Mouse (Mus musculus) heart, adult 11 months (tissue): ENCODE measurements around the gene Sirt4.

Experiments
- DNase-seq: peaks from one replicate; pipeline ENCODE4 v3.0.0; 2022

Gene Sirt4

DNA sequence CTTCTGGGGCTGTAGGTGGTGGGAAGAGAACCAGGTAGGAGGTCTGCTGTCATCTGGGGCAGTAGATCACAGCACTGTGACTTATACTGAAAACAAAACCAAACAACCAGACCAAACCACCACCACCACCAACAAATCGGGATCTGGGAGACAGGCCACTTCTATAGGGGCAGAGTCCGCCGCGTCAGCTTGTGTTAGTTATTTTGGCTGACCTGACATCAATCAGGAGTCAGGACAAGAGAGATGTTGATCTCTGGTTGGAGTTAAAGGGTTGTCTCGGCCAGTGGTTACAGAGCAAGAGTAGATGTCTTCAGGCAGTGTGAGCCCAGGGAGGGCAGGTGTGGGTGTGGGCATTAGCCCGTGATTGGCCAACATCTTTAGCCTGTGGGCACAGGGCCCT, 29.8 kb upstream of the Sirt4 start:
- no peak for DNase-seq

DNA sequence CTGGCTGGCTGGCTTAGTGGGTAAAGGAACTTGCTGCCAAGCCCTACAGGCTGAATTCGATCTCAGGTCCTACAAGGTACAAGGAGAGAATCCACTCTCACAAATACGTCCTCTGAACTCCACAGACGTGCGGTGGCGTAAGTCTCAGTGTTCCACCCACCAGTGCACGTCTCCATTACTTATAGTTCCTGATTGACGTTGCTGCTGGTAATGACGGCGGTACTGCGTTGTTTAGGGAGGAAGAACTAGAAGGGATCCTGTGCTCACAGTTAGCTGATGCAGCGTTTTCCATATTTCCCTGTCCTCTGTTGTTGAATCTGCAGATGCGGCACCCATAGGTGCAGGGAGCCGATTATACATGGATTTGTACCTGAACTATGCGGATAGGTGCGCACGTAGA, 29.2 kb upstream of the Sirt4 start:
- peak; percentile 96 for DNase-seq

DNA sequence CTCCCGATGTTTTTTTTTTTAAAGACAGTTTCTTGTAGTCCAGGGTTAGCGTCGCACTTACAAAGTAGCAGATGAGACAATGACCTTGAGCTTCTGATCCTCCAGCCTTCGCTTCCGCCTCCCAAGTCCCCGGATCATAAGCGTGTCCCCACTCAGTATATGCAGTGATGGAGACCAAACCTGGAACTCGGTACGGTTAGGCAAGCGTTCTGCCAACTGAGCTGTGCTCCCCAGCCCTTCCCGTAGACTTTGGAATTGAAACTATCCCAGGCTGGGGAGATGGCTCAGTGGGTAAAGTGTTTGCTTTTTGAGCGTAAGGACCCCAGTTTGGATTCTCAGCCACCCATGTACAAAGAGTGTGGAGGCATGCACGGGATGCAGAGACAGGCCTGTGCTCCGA, 28.7 kb upstream of the Sirt4 start:
- no peak for DNase-seq

DNA sequence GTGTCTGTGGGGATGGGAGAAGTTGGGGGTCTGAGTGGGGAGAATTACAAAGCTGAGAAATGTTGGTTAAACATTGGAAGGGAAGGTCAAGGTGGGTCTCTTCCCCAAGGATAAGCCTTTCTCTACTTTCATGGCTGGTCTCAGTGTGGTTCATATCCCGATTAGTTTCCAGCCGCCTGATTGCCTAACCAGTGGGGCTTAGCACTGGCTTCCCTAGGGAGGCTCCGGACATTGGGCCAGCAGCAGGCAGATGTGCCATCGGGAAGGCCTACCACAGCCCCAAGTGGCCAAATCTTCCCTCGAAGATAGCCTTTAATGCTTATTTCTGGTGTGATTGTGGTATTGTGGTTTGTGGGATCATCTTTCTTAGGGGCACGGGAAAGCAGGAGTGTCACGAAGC, 27.9 kb upstream of the Sirt4 start:
- peak; percentile 94 for DNase-seq

DNA sequence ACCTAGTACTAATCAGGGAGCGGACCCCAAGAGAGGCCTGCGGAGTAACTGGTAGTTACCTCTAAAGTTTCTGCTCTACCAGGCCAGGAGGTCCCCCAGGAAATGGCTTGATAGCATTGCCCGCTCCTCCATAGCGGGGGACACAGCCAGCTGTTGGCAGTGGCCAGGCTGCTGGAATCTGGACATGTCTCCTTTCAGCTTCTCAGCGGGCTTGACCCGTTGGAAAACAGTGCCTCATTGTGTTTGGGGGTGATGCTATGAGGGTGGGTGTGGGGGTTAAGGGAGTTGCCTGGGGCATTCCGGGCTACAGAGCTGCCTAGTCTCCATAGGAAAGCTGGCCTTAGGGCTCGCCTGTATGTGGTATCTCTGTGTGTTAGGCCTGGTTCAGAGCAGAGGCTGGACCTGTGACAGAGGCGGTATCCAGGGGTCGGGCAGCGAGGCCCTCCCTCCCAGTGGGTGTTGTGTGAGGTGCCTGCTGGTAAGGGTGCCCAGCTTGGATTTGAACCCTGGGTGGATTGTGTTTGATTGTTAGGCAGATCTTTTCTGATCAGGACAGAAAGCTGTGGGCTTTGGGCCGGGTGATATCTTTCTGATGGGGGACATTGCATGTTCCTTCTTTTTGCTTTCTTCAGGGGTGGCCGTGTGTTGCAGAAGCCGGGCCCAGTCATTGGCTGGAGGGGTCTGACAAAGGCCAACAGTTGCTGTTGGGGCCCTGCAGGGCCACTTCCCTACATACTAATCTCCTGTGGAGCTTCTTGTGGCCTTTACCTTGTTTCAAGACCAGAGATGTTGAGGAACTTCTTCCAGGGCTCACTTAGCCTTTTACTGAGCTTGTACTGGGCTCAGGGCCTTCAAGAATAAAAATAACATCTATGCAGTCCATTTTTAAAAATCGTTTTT, 25.5 kb upstream of the Sirt4 start:
- DNase-seq, result peak; percentile 95

DNA sequence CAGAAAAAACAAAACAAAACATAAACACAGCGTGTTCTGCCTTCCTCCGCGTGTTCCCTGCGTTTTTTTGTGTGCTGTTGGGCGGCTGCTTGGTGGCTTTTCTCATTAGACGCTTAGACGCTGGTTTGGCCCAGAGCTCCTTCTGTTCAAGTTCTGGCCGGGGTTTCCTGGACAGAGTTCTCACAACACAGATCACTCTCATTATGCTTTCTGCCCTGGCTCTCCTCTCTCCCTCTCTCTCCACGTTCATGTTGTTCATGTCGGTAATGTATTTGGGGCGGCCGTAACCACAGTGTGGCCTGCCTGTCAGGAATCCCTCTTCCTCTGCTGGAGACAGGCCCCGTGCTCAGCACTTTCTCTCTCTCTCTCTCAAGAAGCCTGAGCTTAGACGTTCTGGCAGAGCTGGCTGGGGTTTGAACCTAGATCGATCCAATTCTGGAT, 24.8 kb upstream of the Sirt4 start:
- peak; percentile 97 for DNase-seq

DNA sequence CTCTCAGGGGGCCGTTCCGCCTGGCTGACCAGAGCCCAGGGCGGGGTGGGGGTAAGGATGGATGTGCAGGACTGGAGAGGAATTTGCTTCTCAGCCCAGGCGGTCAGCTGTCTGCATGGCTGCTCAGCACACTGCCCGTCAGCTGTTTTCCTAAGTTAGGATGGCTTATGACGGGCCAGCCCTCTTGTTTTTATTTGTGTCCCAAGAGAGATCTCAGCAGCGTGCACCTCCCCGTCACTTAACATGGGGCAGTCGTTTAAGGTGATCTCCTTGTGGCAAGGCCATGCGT, 24.3 kb upstream of the Sirt4 start:
- peak; percentile 98 for DNase-seq

DNA sequence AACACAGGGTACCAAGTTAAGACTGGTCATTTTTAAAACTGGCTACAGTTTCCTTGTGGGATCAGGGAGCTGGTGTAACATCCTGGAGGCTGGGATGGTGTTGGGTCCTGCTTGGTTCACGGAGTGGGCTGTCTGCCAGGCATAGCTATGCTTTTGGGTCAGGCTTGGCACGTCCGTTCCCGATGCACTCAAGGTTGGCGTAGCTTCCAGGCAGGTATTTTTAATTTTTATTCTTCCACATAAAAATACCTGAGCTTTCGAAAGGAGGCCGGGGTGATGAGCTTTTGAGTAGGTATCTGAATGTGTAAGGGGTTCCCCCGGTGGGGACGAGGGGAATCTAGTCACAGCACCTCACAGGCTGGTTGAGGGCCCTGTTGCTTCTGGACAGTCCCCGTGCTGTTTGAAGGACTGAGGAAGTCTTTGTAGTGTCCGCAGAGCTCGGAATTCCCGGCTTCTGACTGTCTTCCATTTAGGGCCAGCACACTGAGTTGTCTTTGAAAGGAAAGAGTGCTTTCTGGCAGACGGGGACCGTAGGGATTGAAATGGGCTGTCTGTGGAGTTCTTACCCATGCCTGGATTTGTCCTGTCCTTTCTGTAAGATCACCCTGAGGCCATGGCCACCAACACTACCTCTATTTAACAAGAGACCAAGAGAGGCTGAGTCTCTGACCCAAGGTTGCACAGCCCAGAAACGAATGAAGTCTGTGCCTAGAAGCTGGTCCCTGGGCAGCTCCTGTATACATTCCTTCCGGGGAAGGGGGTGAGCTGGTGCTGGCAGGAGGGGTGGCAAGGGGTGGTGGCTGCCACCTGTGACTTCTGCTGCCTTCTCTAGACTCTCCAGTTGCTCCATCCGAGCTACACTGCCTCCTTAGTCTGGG, 23.7 kb upstream of the Sirt4 start:
- peak; percentile 95 for DNase-seq

DNA sequence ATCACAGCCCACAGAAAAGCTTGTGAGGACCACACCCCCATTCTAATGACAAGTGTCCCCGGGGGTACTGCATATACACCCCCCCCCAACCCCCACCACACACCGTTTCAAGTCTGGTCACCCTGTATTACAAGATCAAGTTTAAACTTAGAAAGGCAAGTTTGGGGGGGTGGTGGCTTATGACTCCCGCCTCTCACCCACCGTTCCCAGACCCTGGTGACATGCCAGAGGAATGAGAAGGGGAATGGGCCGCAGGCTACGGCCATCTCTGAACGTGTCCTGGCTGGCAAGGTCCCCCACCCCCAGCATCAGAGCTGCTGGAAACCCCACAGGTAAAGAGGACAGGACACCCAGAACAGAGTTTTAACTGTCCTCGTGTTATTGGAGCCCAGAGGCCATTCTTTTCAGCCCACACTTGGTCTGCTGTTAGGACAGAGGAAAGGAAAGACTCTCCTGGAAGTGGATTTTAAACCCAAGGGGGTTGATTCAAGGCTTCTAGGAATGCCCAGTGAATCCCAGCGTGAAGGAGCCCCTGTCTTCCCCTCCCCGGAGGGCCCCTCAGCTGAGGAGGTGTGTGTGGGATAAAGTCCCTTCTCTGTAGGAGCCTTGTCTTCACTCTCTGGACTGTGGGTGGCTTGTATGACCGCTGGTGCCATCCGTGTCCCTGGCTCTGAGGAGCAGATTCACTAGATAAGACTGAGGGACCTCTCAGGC, 22.9 kb upstream of the Sirt4 start:
- DNase-seq, result peak; percentile 96

DNA sequence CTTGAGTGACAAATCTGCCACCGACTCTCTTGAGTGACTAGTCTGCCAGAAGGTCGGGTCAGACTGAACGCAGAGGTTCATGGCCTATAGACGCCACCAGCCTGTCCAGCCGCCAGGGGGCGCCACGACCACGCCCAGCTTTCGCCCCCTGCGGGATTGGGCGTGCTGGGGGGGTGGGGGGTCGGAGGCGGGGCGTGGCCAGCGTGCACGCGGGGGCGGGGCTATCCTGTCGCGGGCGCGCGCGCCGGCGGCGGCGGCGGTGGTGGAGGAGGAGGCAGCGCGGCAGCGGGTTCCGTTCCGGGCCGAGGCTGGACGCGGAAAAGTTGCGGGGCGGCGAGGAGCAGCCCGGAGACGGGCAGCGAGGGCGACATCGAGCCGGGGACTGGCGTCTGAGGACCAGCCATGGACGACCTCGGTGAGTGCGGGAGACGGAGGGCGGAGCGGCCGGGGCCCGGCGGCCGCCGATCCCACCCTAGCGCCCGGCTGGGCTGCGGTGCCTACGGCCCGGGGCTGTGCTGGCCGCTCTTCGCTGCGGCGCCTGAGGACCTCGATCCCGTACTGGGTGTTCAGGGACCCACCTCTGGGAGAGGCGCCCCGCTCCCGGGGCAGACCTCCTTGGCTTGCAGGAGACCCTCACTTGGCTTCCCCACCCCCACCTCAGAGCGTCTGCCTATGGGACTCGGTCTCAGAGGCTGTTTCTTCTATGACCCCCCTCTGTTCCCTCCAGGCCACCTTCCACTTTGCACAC, 22.1 kb upstream of the Sirt4 start, which contains the start of gene Pxn:
Gene Pxn, plus strand, starts transcription at position 223 of the 748 bp plus-strand sequence.
- peak; percentile 99 for DNase-seq

DNA sequence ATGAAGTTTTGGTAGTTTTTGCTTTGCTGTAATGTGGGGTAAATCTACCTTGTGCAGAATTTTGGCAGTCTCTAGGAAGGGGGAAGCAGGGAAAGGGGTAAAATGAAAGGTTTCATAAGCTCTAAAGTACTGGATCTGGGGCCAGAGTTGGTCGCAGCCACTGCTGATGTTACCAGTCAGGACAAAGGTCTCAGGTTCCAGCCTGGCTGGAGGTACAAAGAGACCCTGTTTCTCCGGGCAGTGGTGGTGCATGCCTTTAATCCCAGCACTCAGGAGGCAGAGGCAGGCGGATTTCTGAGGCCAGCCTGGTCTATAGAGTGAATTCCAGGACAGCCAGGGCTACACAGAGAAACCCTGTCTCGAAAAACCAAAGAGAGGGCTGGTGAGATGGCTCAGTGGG, 21.1 kb upstream of the Sirt4 start:
- peak; percentile 93 for DNase-seq

DNA sequence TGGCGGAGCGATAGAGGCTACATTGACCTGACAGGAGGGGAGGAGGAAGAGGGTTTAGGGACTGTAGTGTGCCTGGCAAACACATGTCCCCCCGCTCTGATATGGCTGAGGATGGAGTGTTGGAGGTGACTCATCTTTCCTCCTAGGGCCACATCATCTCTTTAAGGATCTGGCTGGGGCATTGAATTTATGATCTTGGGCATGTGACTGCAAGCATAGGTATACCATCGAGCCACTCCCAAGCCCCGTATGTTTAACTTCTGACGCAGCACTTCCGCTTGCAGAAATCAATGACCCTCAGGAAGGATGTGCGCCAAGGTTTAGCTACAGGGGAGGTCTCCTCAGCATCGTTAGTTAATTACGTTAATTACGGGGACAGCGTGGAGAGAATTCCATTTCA, 18.5 kb upstream of the Sirt4 start:
- DNase-seq, result no peak

DNA sequence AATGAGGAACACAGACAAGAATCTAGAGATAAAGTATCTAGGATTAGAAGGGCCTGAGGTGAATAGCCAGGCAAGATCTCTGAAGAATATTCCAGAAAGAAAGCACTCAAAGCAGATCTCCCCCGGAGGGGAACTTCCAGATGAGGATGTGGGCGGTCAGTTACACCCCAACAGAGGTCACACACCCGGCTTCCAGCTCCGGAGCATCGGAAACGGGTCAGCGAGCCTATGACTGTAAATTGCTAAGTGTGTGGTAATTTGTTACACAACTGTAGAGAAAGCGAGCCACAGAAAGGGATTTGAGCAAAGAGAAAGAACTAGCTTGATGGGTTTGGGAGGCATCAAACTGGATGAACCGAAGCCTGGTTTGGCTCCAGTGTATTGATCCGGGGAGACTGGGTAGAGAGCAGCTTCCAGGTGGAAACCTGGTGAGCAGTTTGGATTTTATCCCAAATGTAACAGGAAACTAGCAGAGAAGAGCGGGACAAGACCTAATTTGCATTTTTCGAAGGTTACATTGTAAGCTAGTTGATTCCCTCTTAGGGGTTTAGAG, 15.9 kb upstream of the Sirt4 start:
- DNase-seq, result peak; percentile 98

DNA sequence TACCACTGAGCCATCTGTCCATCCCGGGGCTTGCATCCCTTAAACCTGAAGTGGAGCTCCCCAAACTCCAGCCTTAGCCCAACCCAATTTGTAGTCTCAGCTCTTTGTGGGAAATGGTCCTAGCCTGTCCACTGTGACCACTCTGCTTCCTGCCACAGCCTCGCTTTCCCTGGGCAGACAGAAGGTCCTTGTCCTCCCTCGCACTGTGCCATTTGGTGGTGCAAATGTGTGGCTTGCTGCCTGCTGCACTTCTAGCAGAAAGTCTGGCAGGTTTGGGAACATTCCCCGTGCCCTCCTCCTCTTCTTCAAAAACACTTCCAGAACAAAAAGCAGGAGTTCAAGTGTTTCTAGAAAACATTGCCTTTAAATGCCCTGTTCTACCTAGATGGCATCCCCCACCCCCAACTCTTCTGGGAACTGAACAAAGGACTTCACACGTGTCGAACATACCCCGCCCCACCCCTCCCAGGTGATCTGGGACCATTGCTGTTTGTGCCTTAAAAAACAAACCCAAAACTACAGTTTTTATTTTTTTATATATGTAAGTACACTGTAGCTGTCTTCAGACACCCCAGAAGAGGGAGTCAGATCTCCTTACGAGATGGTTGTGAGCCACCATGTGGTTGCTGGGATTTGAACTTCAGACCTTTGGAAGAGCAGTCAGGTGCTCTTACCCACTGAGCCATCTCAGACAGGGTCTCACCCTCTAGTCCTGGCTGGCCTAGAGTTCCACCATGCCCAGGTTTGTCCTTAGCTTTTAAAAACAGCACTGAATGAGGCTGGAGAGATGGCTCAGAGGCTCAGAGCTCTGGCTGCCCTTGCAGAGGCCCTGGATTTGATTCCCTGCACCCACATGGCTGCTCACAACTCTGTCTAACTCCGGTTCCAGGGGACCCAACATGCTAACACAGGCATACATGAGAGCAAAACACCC, 14.0 kb upstream of the Sirt4 start:
- peak; percentile 80 for DNase-seq

DNA sequence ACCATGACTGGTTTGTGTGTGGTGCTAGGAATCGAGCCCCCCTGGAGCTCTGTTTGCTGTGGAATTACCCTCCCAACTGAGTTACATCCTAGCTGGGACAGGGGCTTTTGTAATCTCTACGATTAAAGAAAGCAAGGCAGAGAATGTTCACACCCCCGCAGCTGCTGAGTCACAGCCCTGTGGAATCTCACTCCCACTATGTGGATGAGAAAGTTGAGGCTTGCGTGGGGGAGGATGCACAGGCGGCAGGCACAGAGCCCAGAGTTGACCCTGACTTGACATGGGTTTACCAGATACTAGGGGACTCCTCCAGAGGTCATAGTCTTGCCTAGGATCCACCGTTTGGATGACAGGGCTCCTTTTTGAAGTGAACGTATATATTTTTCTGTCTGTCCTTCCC, 12.5 kb upstream of the Sirt4 start:
- peak; percentile 88 for DNase-seq

DNA sequence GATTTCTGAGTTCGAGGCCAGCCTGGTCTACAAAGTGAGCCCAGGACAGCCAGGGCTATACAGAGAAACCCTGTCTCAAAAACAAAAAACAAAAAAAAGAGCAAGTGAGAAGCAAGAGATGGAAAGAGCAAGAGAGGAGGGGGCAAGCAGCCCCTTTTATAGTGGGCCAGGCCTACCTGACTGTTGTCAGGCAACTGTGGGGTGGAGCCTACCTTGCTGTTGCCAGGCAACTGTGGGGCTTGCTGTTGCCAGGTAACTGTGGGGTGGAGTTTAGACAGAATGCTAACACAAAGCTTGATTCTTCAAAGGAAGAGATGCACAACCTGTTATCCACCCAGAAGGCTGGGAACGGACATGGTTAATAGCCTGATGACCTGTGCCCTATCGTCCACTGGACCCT, 11.1 kb upstream of the Sirt4 start:
- peak; percentile 89 for DNase-seq

DNA sequence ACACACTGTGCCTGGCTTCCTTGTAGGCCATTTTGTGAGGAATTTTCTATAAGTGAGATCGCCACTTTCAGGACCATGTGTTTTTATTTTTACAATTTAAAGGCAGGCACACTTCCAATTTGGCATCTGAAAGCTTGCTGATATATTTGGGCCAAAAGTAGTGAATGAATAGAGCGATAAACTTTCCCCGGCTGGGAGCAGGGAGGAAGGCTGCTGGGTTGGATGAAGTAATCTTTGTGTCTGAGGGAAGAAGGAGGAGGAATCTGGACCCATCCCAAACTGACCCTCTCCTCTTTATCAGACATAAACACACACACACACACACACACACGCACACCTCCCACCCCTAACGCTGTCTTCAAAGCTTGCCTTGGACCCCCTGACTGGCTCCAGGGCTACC, 8.9 kb upstream of the Sirt4 start:
- DNase-seq, result peak; percentile 74

DNA sequence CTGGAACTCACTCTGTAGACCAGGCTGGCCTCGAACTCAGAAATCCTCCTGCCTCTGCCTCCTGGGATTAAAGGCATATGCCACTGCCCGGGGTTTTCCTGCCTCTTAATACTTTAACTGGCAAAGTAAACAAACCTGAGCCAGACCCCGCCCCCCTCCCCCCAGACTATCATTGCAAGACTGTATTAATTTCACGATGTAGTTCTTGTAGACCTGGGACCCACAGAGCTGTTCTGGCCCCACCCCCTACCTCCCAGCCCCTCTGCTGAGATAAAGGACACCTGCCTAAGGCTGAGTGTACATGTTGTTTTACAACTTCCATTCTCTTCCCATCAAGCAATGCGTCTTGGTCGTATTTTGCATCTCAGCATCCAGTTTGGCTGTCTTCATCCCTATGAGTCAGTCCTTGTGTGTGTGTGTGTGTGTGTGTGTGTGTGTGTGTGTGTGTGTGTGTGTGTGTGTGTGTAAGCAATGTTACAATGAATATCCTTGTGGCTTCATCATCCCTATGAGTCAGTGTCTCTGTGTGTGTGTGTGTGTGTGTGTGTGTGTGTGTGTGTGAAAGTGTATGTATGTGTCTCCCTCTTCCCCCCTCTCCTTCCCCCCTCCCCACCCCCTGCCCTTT, 8.3 kb upstream of the Sirt4 start:
- peak; percentile 94 for DNase-seq

DNA sequence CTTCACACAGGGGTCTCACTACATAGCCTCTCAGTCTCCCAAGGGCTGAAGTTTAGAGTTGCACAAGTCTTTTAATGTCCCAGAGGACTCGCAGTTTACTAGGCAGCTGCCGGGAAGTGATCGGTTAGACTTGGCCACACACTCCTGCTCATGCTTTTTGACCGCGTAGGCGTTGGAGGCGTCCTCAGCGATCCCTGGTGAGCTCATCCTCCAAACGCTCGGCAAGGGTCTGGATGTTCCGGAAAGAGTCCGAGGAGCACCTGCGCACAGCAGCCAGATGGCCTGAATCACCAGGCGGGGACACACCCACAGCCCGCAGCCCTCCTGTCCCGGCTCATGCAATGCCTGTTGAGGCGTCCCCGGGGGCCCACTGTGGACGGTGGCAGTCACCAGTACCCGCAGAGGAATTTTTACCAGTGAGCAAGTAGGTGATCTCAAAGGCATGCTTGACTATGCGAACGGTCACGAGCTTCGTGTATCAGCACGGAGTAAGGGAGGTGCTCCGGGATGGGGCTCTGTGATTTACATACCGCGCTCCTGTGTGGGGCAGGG, 7.3 kb upstream of the Sirt4 start:
- peak; percentile 99 for DNase-seq

DNA sequence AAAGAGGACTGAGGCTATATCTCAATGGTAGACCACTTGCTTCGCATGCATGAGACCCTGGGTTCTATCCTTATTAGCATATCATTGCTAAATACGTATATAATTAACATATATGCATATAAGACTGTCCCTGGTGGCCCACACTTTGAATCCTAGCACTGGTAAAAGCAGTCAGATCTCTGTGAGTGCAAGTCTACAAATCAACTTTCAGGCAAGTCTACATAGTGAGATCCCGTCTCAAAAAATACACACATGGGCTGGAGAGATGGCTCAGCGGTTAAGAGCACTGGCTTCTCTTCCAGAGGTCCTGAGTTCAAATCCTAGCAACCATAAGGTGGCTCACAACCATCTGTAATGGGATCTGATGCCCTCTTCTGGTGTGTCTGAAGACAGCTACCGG, 6.6 kb upstream of the Sirt4 start:
- peak; percentile 90 for DNase-seq
